In the genomic region with DNA sequence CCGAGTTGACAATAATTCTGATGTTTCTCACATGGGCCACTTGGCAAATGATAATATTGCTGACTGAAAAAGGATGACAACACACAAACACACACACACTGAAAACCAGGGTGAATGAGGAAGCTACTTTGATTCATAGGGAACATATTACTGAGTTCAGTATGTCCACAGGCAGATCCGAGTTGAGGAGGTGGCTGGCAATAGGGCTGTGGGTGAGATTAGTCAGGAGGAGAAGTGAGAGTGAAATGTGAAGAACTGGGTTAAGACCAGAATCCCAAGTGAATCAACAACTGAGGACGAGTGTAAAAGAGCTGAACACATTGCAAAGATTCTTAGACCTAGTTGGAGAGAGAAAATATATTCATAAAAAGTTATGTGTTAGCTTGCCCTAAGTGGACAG, we compare ENCODE assay signal across 16 mouse cellular contexts.
"Had no signal": no experiment of that assay in that cellular context is flagged by ENCODE, and none has a peak within 500 bp of the region (broad histone marks: within the 10 kb centered on the region; RNA-seq: fewer than 3 reads in every experiment).

No protein-coding gene starts in this region.

- DNase-seq: liver, postnatal 0 days; lung, adult 2 months; lung, postnatal 14 days; lung, postnatal 36 days; right cerebral cortex, postnatal 14 days; thymus, postnatal 14 days; thymus, postnatal 36 days had no signal

- H3K27me3 ChIP-seq: lung, embryonic 15.5 days; megakaryocyte, embryonic 14.5 days; midbrain, embryonic 13.5 days; midbrain, embryonic 15.5 days; neural tube, embryonic 12.5 days; stomach, embryonic 15.5 days had no signal

- H3K4me3 ChIP-seq: lung, embryonic 15.5 days; megakaryocyte, embryonic 14.5 days; midbrain, embryonic 13.5 days; midbrain, embryonic 15.5 days; neural tube, embryonic 12.5 days; stomach, embryonic 15.5 days had no signal

- H3K36me3 ChIP-seq: lung, embryonic 15.5 days; midbrain, embryonic 13.5 days; midbrain, embryonic 15.5 days; neural tube, embryonic 12.5 days; stomach, embryonic 15.5 days had no signal

- H3K4me1 ChIP-seq: midbrain, embryonic 13.5 days; midbrain, embryonic 15.5 days; neural tube, embryonic 12.5 days; stomach, embryonic 15.5 days had no signal

- ATAC-seq: liver, postnatal 0 days; lung, postnatal 0 days; midbrain, embryonic 13.5 days; midbrain, embryonic 15.5 days had no signal

- H3K27ac ChIP-seq: lung, embryonic 15.5 days; macrophage; midbrain, embryonic 13.5 days; midbrain, embryonic 15.5 days; neural tube, embryonic 12.5 days; stomach, embryonic 15.5 days; stomach, postnatal 0 days had no signal
